Mouse (Mus musculus): ENCODE data around the gene Opn1sw.

DNA sequence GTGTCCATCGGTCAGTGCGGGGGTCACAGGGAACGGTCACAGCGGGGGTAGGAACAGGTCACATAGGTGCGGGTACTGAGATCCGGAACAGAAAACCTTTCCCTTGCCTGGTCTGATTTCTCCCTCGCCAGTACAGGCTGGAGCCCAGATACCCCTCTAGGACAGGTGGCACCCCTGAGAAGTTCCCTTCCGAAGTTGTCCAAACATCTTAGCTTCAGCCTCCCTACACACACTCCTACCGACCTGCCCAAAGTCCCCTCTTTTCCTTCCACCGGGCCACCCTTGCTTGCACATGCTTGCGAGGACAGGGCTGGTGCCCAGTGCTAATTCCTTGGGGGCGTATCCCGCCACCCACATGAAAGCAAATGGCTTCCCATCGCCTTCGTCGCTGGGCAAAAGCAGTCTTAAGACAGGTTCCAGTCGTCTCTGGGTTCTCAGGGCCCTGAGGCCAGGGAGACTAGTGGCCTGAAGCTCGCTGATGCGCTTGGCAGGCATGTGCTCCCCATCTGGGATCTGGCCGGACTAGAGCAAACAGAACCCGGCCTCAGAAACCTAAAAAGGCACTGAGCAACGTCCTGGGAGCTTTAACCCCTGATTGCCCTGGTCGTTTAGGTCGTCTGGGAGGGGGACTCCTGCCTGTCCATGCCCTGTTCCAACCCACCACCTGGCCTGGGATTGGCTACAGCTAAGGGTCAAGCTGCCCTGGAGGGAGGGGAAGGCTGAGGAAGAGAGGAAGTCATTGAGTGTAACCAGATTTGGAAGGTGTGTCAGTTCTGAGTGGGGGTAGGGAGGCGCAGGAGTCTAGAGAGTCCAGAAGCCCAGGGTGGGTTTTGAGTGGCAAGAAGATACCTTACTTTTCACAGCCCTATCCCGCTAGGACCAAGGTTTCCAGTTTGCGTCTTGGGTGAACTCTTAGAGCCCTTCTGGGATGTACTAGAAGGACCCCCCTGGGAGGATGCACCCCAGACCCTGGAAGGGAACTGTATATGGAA lies 45.8 kb upstream of the Opn1sw start:
- TF ChIP-seq POLR2A (IDR thresholded peaks at IDR 0.05; ENCODE audit: insufficient read length, low read depth), result peak; percentile 79
- peak in 1 of 3 experiments; percentile 30 for TF ChIP-seq MYOG (IDR thresholded peaks at IDR 0.05; ENCODE audit: control insufficient read depth in 1 of 3, insufficient read depth in 1 of 3, insufficient read length in 2 of 3, low read depth in 2 of 3)
- no peak for TF ChIP-seq E2F4 (IDR thresholded peaks at IDR 0.05; ENCODE audit: insufficient read depth)
- no peak for TF ChIP-seq CEBPB (IDR thresholded peaks at IDR 0.05; ENCODE audit: insufficient read depth, poor library complexity, severe bottlenecking)
- no peak for TF ChIP-seq TCF12 (IDR thresholded peaks at IDR 0.05; ENCODE audit: insufficient read depth, poor library complexity, severe bottlenecking)
- peak in 1 of 3 experiments; percentile 45 for TF ChIP-seq MYOD1 (IDR thresholded peaks at IDR 0.05; ENCODE audit: control insufficient read depth in 1 of 3, insufficient read length in 2 of 3, low read depth in 2 of 3)

All from myocyte (in vitro differentiated cells).